Mouse (Mus musculus): ENCODE results near the gene Ulk1. TPM values are rescaled to one million over a fixed set of nuclear protein-coding genes. Genes with fewer than 3 reads are reported as not detected.

The Ulk1 gene
- total and polyA plus RNA-seq, 3 experiments = 4.9 to 23.0 TPM; not detected in 1

- Histone ChIP-seq H3K27ac (ENCODE audit: control insufficient read depth, low read depth, low read length) (no peak overlapping the region), H3K36me3 (ENCODE audit: control insufficient read depth in 1 of 2, insufficient read depth in 2 of 2, low read length in 2 of 2) (peaks cover 12 to 33% of the 10 kb centered on the region in 2 experiments), H3K79me2 (ENCODE audit: control insufficient read depth, insufficient read depth, low read length, poor library complexity) (peaks cover 84% of the 10 kb centered on the region), H3K4me3 (ENCODE audit: control insufficient read depth in 1 of 2, insufficient read depth in 1 of 2, low read depth in 2 of 2, low read length in 2 of 2) (no peak overlapping the region), H3K4me1 (ENCODE audit: control insufficient read depth in 1 of 2, insufficient read depth in 2 of 2, low read length in 2 of 2) (peaks cover 12 to 19% of the 10 kb centered on the region in 2 experiments), H3K9ac (ENCODE audit: control insufficient read depth, low read depth, low read length, poor library complexity, severe bottlenecking) (no peak overlapping the region), H3K9me3 (replicated peaks; ENCODE audit: insufficient read depth, low read length) (no peaks in the 10 kb centered on the region), H3K27me3 (ENCODE audit: control insufficient read depth in 1 of 2, insufficient read depth in 2 of 2, low read length in 2 of 2) (no peaks in the 10 kb centered on the region)
- DNase-seq (ENCODE audit: low read depth, low spot score) = no peak
- TF ChIP-seq UBTF (IDR thresholded peaks at IDR 0.05; ENCODE audit: borderline replicate concordance, insufficient read depth, low read depth, low read length) = no peak
- TF ChIP-seq ZKSCAN1 (IDR thresholded peaks at IDR 0.05; ENCODE audit: low read depth, low read length) = no peak
- TF ChIP-seq MYB (IDR thresholded peaks at IDR 0.05; ENCODE audit: low read depth, low read length) = no peak
- no peak for TF ChIP-seq GABPA (IDR thresholded peaks at IDR 0.05; ENCODE audit: low read depth, low read length)
- no peak for TF ChIP-seq POLR2AphosphoS5 (IDR thresholded peaks at IDR 0.05; ENCODE audit: borderline replicate concordance, low read depth, low read length)
- TF ChIP-seq CHD1 (IDR thresholded peaks at IDR 0.05; ENCODE audit: low read depth, low read length) = no peak
- no peak for TF ChIP-seq POLR2AphosphoS2 (IDR thresholded peaks at IDR 0.05; ENCODE audit: low read length)
- no peak for TF ChIP-seq TAL1 (IDR thresholded peaks at IDR 0.05; ENCODE audit: low read length)
- no peak for TF ChIP-seq ELF1 (IDR thresholded peaks at IDR 0.05; ENCODE audit: low read depth, low read length)
- TF ChIP-seq ZC3H11A (IDR thresholded peaks at IDR 0.05; ENCODE audit: low read depth, low read length) = no peak
- no peak for TF ChIP-seq NELFE (IDR thresholded peaks at IDR 0.05; ENCODE audit: low read depth, low read length)
- TF ChIP-seq MAFK (IDR thresholded peaks at IDR 0.05; ENCODE audit: borderline replicate concordance, low read depth, low read length) = no peak
- no peak for TF ChIP-seq HCFC1 (IDR thresholded peaks at IDR 0.05; ENCODE audit: low read depth, low read length)
- TF ChIP-seq POLR2A (IDR thresholded peaks at IDR 0.05; ENCODE audit: control insufficient read depth in 1 of 2, insufficient read depth in 1 of 2, low read depth in 1 of 2, low read length in 2 of 2, poor library complexity in 1 of 2) = no peak
- no peak for TF ChIP-seq EP300 (IDR thresholded peaks at IDR 0.05; ENCODE audit: low read depth in 1 of 2, low read length in 2 of 2)
- TF ChIP-seq USF1 (IDR thresholded peaks at IDR 0.05; ENCODE audit: low read depth, low read length) = no peak
- TF ChIP-seq JUND (IDR thresholded peaks at IDR 0.05; ENCODE audit: low read depth, low read length) = no peak
- TF ChIP-seq KAT2A (conservative IDR thresholded peaks at IDR 0.05; ENCODE audit: low read depth, low read length) = no peak
- no peak for TF ChIP-seq MYC (IDR thresholded peaks at IDR 0.05; ENCODE audit: low read depth, low read length)
Measured at GRCm38 (mm10) chr5:110763890-110764289, 46.0 kb downstream of the Ulk1 start.

- TF ChIP-seq CHD2 (IDR thresholded peaks at IDR 0.05; ENCODE audit: low read length) (no peak), MYC (IDR thresholded peaks at IDR 0.05; ENCODE audit: low read depth, low read length) (no peak)
- Histone ChIP-seq H3K36me3 (ENCODE audit: control insufficient read depth in 1 of 2, insufficient read depth in 2 of 2, low read length in 2 of 2) (peaks cover 0 to 30% of the 10 kb centered on the region in 2 experiments; a peak in 3 of 4 replicates), H3K79me2 (ENCODE audit: control insufficient read depth, insufficient read depth, low read length, poor library complexity) (peaks cover 49% of the 10 kb centered on the region), H3K4me1 (ENCODE audit: control insufficient read depth in 1 of 2, insufficient read depth in 2 of 2, low read length in 2 of 2) (no peaks in the 10 kb centered on the region), H3K9me3 (replicated peaks; ENCODE audit: insufficient read depth, low read length) (no peaks in the 10 kb centered on the region), H3K9ac (ENCODE audit: control insufficient read depth, low read depth, low read length, poor library complexity, severe bottlenecking) (no peak overlapping the region), H3K4me3 (ENCODE audit: control insufficient read depth in 1 of 2, insufficient read depth in 1 of 2, low read depth in 2 of 2, low read length in 2 of 2) (no peak overlapping the region), H3K27ac (ENCODE audit: control insufficient read depth, low read depth, low read length) (no peak overlapping the region), H3K27me3 (ENCODE audit: control insufficient read depth in 1 of 2, insufficient read depth in 2 of 2, low read length in 2 of 2) (no peaks in the 10 kb centered on the region)
- no peak for DNase-seq (ENCODE audit: low read depth, low spot score)
Measured at GRCm38 (mm10) chr5:110745021-110745420, 64.9 kb downstream of the Ulk1 start.
